Mouse (Mus musculus): ENCODE measurements around the gene Aspscr1.
"Not testable (repeated sequence)": the region's sequence is repeated elsewhere in the genome, so short reads cannot be mapped to it uniquely, and the experiment has no call there.

The Aspscr1 gene

GRCm38 (mm10) chr11:120641869-120642268 is 30.9 kb upstream of the Aspscr1 start:
- no peak for DNase-seq (ENCODE audit: low spot score)

GRCm38 (mm10) chr11:120642939-120643600 is 29.7 kb upstream of the Aspscr1 start:
- no peak for DNase-seq (ENCODE audit: low spot score)

GRCm38 (mm10) chr11:120643601-120643987 is 29.2 kb upstream of the Aspscr1 start, which contains the start of gene Pycr1:
Pycr1 (minus strand) TSS chr11:120643769.
- peak; percentile 96 for DNase-seq (ENCODE audit: low spot score)

DNA sequence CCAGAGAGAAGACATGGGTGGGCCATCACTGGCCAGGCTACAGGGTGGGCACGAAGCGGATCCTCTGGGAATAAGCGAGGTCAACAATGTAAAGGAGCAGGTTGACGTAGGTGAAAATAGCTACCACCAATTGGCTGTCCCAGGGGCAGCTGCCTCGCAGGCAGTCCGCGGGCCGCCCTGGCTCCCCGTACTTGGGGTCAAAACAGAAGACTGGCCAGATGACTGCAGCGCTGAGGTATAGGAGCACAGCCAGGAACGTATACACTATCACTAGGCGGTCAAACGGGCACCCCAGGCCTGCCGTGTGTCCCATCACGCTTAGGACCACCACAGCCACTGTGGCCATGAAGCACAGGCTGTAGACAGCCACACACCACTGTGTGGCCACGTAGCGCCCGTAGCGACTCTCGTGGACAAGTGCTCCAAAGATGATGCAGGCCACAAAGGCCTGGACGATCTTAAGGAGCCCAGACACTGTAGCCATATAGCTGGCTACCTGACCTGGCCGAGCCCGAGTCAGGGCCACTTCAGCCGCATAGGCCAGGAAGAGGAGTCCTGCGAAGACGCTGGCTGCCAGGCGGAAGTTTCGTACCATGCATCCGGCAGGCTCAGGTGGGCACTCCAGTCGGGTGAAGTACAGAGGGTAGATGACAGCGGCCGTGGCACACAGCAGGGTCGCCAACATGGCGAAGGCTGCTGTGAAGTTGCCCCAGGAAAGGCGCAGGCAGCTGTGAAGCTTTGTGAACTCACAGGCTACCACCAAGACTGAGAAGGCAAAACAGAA is 25.5 kb upstream of the Aspscr1 start:
- DNase-seq (ENCODE audit: low spot score), result no peak

- no peak for DNase-seq (ENCODE audit: low spot score)
Observed at GRCm38 (mm10) chr11:120648001-120648476, 24.7 kb upstream of the Aspscr1 start, which contains the start of gene Myadml2. Myadml2 (minus strand) TSS chr11:120648158.

GRCm38 (mm10) chr11:120651872-120652271 is 20.9 kb upstream of the Aspscr1 start:
- no peak for DNase-seq (ENCODE audit: low spot score)

DNA sequence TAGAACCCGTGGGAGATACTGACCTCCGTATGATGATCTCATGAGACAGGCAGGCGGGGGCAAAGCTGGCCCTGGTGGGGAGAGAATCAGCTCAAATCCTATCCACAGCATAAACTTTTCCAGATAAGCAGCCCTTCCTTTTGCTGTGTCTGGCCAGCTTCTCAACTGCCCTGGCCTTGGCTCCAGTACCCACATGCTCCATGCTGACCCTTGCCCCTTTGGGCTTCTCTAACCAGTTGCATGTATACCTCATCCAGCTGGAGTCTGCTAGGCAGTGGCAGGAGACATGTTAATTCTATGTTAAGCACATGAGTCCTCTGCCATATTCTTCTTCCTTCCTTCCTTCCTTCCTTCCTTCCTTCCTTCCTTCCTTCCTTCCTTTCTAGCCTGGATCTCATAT is 18.0 kb upstream of the Aspscr1 start:
- no peak for DNase-seq (ENCODE audit: low spot score)

- no peak for DNase-seq (ENCODE audit: low spot score)
Observed at GRCm38 (mm10) chr11:120657301-120657700, 15.5 kb upstream of the Aspscr1 start.

DNA sequence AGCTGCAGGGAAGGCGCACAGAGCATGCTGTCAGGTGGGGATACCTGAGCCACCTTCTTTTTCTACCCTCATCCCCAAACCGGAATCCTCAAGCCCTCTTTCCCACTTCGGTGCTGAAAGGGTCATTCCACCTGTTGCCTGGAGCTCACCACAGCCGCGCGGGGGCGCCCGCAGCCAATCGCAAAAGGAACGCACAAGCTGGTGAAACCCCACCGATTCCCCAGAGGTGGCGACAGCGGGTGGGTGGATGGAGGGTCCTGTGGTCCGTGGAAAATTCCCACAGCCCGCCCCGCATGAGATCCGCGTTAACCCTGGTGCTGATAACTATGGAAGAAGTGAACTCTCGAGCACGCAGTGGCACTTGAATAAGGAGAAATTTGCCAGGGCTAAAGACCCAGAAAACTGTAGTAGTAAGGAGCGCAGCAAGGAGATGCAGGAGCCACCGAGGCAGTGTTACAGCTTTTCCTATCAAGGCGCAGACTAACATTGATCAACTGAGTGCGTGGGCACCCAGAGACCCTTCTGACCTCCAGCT is 13.8 kb upstream of the Aspscr1 start:
- DNase-seq (ENCODE audit: low spot score), result peak; percentile 84

GRCm38 (mm10) chr11:120659509-120660300 is 13.1 kb upstream of the Aspscr1 start:
- no peak for DNase-seq (ENCODE audit: low spot score)

- no peak for DNase-seq (ENCODE audit: low spot score)
Observed at GRCm38 (mm10) chr11:120660301-120661075, 12.3 kb upstream of the Aspscr1 start.

DNA sequence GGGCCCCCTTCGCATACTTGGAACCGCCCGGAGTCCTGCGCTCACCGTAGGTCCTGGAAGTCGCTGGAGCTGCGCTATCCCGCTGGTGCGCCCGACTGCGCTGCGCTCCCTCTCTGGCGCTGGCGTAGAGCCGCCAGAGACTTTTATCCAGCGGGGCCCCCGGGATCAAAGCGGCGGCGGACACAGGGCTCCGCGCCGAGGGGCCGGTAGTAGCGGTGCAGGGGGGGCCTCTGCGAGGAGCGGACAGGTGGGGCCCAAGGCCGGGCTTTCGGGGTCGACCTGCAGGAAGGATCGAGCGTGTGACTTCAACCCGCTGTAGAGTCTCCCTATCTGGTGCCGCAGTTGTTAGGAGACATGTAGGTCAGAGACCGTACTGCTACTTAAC is 11.7 kb upstream of the Aspscr1 start, which contains the start of gene Notum:
Notum (minus strand) TSS at position 100 of the 385 bp plus-strand sequence.
- DNase-seq (ENCODE audit: low spot score), result no peak

- DNase-seq (ENCODE audit: low spot score), result no peak
Observed at GRCm38 (mm10) chr11:120662759-120663158, 10.0 kb upstream of the Aspscr1 start.

DNA sequence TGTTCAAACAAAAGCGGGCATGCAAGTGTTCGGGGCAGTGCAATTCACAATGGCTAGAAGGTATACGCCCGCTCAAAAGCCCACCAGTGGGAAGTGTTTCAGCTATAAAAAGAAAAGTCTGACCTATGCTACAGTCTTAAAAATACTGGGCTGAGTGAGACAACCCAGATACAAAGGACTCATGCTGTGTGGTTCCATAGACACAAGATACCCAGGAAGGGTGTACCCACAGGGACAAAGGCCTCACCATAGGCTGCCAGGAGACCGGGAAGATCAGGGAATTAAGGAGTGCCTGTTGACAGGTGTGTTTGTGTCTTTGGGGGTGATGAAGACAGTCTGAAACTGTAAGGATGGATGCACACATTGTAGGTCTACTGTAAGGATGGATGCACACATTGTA is 9.1 kb upstream of the Aspscr1 start:
- no peak for DNase-seq (ENCODE audit: low spot score)

- peak; percentile 53 for DNase-seq (ENCODE audit: low spot score)
Observed at GRCm38 (mm10) chr11:120665406-120665805, 7.4 kb upstream of the Aspscr1 start.

DNA sequence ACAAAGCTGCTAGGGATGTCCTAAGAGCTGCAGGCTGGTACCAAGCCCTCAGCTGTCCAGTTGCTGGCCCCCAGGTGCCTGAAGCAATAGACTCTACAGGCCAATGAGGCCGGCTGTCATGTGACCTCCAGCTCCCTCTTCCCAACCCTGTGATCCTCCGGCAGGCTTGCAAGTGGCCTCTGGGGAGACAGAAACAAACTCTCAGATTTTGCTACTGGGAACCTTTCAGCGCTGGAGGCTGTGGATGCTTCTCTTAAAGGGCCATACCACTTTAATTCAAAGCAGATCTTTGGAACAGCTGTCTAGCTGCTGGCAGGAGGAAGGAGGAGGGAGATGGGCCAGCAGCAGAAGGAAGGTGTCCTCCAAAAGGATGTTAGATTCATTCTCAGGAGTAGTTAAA is 6.2 kb upstream of the Aspscr1 start:
- no peak for DNase-seq (ENCODE audit: low spot score)

DNA sequence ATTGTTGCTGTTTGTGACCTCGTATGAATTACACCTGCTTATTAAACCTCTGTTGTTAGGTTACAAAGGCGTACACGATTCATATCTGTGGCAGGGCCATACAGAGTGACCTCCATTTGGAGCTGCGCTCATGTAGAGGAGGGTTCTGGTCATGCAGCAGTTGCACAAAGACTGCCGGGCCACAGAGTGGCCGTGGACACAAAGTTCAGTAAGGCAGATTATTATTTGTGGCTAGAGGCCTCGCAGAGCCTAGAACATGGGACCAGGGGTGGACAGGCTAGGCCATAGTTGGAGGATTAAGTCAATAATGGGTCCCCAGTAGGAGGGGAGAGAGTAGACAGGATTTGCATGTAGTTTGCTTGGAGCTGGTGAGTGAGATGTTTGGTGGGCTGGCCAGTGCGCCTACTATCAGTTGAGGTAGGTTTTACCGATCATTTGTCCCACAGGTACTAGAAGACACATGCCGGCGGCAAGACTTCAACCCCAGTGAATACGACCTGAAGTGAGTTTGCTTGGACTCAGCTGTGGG is 885 bp downstream of the Aspscr1 start:
- DNase-seq (ENCODE audit: low spot score), result no peak

GRCm38 (mm10) chr11:120675875-120676274 is 3.1 kb downstream of the Aspscr1 start:
- not testable (repeated sequence) for DNase-seq (ENCODE audit: low spot score)

DNA sequence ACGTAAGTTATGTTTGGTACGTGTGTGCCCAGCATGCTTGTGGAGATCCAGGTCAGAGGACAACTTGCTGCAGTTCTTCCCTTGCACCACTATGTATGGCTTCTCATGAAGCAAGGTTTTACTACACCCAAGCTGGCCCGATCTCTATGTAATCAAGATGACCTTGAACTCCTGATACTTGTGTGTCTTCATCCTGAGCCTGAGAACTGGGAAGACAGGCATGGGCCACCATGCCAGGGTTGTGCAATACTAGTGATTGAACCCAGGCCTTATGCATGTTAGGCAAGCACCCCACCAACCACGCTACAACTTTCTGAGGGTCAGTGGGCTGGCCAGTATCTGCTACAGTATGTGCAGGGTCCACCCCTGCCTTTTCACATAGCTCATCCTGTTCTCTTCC is 4.2 kb downstream of the Aspscr1 start:
- DNase-seq (ENCODE audit: low spot score), result no peak

DNA sequence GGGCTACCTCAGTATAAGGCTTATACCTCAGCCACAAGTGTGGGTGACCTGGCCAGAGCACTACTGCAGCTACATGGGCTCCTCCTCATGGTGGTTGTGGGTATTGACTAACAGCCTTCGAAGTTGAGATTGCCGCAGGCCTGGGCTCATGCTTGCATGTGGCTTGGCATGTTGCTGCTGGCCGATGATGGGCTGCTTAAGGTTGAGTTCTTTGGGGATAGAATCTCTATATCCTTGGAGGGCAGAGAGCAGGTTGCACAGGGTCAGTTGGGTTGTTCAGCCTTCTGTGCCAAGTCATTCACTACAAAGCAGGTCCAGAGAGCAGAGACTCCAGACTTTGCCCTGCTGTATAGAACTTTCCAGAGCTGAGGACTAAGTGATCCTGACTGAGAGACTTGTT is 7.1 kb downstream of the Aspscr1 start:
- peak; percentile 35 for DNase-seq (ENCODE audit: low spot score)

DNA sequence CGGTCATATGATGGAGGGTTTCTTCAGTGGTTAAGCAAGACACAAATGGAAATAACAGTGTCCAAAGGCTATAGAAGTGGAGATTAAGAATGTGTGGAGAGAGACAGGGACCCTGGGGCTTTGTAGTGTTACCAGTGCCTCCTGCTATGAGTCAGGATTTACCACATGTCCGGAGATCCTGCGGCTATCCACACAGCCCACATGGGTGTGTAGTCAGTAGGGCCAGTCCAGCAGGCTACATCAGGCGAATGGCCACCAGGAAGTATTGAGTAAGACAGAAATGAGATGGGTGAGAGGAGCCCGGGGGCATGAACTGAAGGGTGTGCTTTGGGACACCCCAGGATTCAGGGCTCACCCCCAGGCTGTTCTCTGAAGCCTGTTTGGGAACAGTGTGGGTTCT is 9.9 kb downstream of the Aspscr1 start:
- DNase-seq (ENCODE audit: low spot score), result no peak
